Mouse (Mus musculus): ENCODE results near the gene Pex26. TPM values are rescaled to one million over a fixed set of nuclear protein-coding genes. Genes with fewer than 3 reads are reported as not detected.
A peak's percentile ranks its signal among the peaks of the same experiment; 100 is the strongest.

Gene Pex26
- polyA plus RNA-seq, 1 experiment, result 1.4 TPM

DNA sequence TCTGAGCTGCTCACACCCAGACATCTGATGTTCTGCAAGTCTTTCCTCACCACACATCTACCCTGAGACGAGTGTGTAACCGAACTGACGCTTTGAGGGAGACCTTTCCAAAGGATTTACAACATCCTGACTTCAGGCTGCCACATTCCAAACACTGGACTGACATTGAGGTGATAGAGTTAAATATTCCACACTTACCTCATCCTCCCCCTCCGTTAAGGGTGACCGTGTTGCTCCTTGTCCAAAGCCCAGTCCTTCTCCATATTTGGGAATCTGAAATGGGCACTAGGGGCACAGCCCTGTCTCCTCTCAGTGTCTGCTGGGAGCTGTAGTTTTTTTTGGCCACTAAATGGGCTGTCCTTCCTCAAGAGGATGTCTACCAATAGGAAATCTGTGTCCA lies 10.0 kb upstream of the Pex26 start:
- H3K4me1 ChIP-seq (ENCODE audit: control insufficient read depth, insufficient read depth, low read length), result no peaks in the 10 kb centered on the region
- WGBS, result 63% methylated on average over 5 of the region's 5 CpGs
- no peak overlapping the region for H3K27ac ChIP-seq (ENCODE audit: control insufficient read depth, insufficient read depth, low read depth, low read length, poor library complexity)
- TF ChIP-seq POLR2A (IDR thresholded peaks at IDR 0.05; ENCODE audit: borderline replicate concordance, control insufficient read depth, low read depth, low read length), result no peak
- TF ChIP-seq CTCF (IDR thresholded peaks at IDR 0.05; ENCODE audit: control insufficient read depth, insufficient read depth, low read length), result no peak
- no peak overlapping the region for H3K4me3 ChIP-seq (replicated peaks; ENCODE audit: control insufficient read depth, low read depth, low read length)

DNA sequence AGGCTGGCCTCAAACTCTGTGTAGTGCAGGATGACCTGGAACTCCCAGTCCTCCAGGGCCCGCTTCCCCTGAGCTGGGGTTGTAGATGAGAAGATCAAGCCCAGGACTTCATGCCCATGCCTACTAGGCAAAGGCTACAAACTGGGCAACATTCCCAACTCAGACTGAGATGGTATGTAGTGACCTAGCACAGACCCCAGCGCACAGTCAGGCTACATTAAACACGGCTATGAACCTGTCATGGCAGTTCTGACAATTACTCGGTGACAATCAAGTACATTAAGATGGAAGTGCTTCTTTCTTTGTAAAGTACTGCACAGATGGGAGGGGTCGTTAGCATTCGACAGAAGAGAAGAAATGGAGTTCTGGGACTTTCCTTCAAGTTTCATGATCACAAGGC lies 8.7 kb upstream of the Pex26 start:
- no peak overlapping the region for H3K27ac ChIP-seq (ENCODE audit: control insufficient read depth, insufficient read depth, low read depth, low read length, poor library complexity)
- 85% methylated on average over 6 of the region's 6 CpGs for WGBS
- no peak overlapping the region for H3K4me3 ChIP-seq (replicated peaks; ENCODE audit: control insufficient read depth, low read depth, low read length)
- H3K4me1 ChIP-seq (ENCODE audit: control insufficient read depth, insufficient read depth, low read length), result peaks cover 2% of the 10 kb centered on the region; the same call in 1 of the 2 replicates
- TF ChIP-seq CTCF (IDR thresholded peaks at IDR 0.05; ENCODE audit: control insufficient read depth, insufficient read depth, low read length) (no peak), POLR2A (IDR thresholded peaks at IDR 0.05; ENCODE audit: borderline replicate concordance, control insufficient read depth, low read depth, low read length) (no peak)

DNA sequence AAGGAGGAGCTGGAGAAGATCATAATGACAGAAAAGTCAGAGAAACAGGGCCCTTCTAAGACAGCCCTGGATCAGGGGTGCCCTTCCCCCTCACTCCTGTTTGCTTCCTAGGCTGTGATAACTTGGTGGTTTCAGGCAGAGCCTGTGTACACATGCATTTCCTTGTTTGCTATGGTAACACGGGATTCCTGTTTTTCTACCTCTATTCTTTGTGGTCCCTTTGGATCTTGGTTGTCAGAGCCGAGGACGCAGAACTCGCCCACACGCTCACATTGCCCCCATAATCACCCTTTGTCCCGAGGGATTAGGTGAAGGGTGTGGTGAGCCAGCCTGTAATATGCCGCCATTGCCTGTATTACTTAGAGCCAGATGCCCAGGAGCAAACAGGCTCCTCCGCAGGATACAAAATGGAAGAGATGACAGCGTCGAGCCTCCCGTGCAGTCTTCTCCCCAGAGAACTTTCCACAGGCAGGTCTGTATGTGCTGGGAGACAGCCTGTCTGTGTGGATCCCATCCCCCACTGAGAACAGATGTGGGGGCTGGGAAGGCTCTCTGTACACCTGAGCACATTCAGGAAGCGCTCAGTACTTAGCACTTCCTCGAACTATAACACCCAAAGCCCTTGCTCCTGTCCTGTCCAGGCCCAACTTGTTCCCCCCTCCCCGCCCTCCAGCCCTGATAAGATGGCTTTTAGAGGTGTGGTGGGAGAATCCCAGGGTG lies 7.3 kb upstream of the Pex26 start:
- H3K27ac ChIP-seq (ENCODE audit: control insufficient read depth, insufficient read depth, low read depth, low read length, poor library complexity), result no peak overlapping the region
- H3K4me1 ChIP-seq (ENCODE audit: control insufficient read depth, insufficient read depth, low read length), result peaks cover 2% of the 10 kb centered on the region; the same call in 1 of the 2 replicates
- WGBS, result 59% methylated on average over 14 of the region's 14 CpGs
- no peak overlapping the region for H3K4me3 ChIP-seq (replicated peaks; ENCODE audit: control insufficient read depth, low read depth, low read length)
- TF ChIP-seq POLR2A (IDR thresholded peaks at IDR 0.05; ENCODE audit: borderline replicate concordance, control insufficient read depth, low read depth, low read length), result no peak
- no peak for TF ChIP-seq CTCF (IDR thresholded peaks at IDR 0.05; ENCODE audit: control insufficient read depth, insufficient read depth, low read length)

DNA sequence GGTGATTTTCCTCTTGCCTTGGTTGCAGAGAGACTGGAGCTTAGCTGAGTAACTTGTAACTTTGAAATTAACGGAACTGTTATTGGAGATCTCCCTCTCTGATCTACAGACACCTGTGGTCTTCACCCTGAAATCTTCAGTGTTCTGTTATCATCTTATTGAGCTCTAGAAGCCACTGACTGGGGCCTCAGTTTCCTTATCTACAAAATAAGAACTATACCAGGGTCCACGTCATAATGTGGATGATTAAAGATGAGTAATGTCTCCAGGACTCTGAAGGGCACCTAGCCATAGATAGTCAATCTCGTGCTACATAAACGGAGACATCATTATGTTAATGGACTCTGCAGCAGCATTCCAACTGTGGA lies 6.8 kb upstream of the Pex26 start:
- Histone ChIP-seq H3K27ac (ENCODE audit: control insufficient read depth, insufficient read depth, low read depth, low read length, poor library complexity) (no peak overlapping the region), H3K4me3 (replicated peaks; ENCODE audit: control insufficient read depth, low read depth, low read length) (no peak overlapping the region), H3K4me1 (ENCODE audit: control insufficient read depth, insufficient read depth, low read length) (peaks cover 2% of the 10 kb centered on the region; the same call in 1 of the 2 replicates)
- 68% methylated on average over 4 of the region's 4 CpGs for WGBS
- TF ChIP-seq CTCF (IDR thresholded peaks at IDR 0.05; ENCODE audit: control insufficient read depth, insufficient read depth, low read length), result no peak
- no peak for TF ChIP-seq POLR2A (IDR thresholded peaks at IDR 0.05; ENCODE audit: borderline replicate concordance, control insufficient read depth, low read depth, low read length)

DNA sequence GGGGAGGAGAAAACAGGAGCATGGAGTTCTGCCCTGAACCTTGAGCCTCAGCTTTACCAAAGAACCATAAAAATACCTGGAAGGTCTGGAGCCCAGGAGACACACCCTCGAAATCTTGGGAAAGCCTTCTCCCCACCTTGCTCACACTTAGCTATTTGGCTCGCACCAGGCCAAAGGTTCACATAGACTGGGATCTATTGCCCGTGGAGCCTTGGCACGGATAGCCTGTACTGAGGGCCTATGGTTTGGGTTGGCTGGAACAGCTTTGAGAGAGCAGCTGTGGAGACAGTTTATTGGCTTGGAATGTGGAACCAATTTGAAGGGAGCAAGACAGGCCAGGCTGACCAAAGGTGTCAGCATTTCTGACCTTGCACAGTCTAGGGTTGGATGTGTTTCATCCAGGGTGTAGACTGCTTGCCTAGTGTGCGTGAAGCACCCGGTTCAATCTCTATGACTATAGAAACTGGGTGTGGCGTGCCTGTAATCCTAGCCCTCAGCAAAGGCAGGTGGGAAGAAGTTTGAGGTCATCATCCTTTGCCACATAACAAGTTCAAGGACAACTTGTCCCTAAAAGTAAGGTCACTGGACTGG lies 6.3 kb upstream of the Pex26 start:
- Histone ChIP-seq H3K4me3 (replicated peaks; ENCODE audit: control insufficient read depth, low read depth, low read length) (no peak overlapping the region), H3K27ac (ENCODE audit: control insufficient read depth, insufficient read depth, low read depth, low read length, poor library complexity) (no peak overlapping the region), H3K4me1 (ENCODE audit: control insufficient read depth, insufficient read depth, low read length) (peaks cover 2% of the 10 kb centered on the region; the same call in 1 of the 2 replicates)
- no peak for TF ChIP-seq POLR2A (IDR thresholded peaks at IDR 0.05; ENCODE audit: borderline replicate concordance, control insufficient read depth, low read depth, low read length)
- no peak for TF ChIP-seq CTCF (IDR thresholded peaks at IDR 0.05; ENCODE audit: control insufficient read depth, insufficient read depth, low read length)
- 82% methylated on average over 7 of the region's 7 CpGs for WGBS

DNA sequence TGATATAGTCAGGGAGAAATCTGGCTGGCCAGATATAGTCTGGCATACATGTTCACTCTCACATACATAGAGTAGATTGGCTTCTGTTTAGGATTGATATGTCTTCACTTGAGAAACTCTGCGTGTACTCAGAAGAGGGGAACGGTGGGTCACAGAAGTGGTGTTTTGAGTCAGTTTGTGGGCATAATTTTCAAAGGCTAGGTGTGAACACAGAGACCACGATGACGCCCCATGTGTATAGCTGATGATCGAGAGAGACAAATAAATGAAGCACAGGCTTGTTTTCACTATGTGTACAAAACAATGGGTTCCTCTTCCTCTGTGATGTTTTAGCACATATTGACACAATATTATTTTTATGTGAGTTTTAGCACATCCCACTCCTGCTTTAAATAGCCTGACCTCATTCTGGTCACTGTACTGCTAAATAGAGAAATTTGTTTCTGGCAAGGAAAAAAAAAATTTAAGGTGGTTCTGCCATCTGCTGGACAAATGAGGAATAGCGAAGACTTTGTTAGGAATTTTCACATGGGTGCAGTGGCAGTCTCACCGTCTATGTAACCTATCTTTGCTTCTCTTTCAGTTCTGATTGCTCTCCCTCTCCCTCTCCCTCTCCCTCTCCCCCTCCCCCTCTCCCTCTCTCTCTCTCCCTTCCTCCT lies 4.6 kb upstream of the Pex26 start:
- 55% methylated on average over 7 of the region's 7 CpGs for WGBS
- no peak overlapping the region for H3K27ac ChIP-seq (ENCODE audit: control insufficient read depth, insufficient read depth, low read depth, low read length, poor library complexity)
- peaks cover 2% of the 10 kb centered on the region; the same call in 1 of the 2 replicates for H3K4me1 ChIP-seq (ENCODE audit: control insufficient read depth, insufficient read depth, low read length)
- no peak overlapping the region for H3K4me3 ChIP-seq (replicated peaks; ENCODE audit: control insufficient read depth, low read depth, low read length)
- TF ChIP-seq POLR2A (IDR thresholded peaks at IDR 0.05; ENCODE audit: borderline replicate concordance, control insufficient read depth, low read depth, low read length) (no peak), CTCF (IDR thresholded peaks at IDR 0.05; ENCODE audit: control insufficient read depth, insufficient read depth, low read length) (peak; percentile 28; the same call in 1 of the 2 replicates)

DNA sequence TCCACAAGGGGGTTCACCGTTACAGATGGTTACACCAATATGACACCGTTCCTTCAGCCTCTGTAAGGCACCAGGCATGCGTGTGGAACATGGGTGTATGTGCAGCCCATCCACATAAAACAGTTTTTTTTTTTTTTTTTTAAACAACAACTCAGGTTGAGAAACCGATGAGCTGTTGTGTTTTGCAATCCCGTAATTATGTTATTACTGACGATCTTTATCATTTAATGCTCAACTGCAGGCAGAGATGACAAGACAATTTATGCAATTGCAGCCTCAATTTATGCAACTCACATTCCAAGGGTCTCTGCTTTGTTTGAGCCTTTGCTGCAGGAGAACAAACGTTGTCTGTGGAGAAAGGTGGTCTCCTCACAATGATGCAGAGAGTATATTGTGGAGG lies 3.6 kb upstream of the Pex26 start:
- H3K27ac ChIP-seq (ENCODE audit: control insufficient read depth, insufficient read depth, low read depth, low read length, poor library complexity), result no peak overlapping the region
- TF ChIP-seq CTCF (IDR thresholded peaks at IDR 0.05; ENCODE audit: control insufficient read depth, insufficient read depth, low read length) (no peak), POLR2A (IDR thresholded peaks at IDR 0.05; ENCODE audit: borderline replicate concordance, control insufficient read depth, low read depth, low read length) (no peak)
- H3K4me3 ChIP-seq (replicated peaks; ENCODE audit: control insufficient read depth, low read depth, low read length), result no peak overlapping the region
- 45% methylated on average over 7 of the region's 7 CpGs for WGBS
- H3K4me1 ChIP-seq (ENCODE audit: control insufficient read depth, insufficient read depth, low read length), result peaks cover 2% of the 10 kb centered on the region; the same call in 1 of the 2 replicates
